Mouse (Mus musculus) liver, adult (tissue): ENCODE data around the gene Fam20a.
A peak's percentile ranks its signal among the peaks of the same experiment; 100 is the strongest.

ENCODE experiments used
- GATA4 ChIP-seq: IDR thresholded peaks from 2 replicates; pipeline ENCODE4 v1.6.1; 2014; ENCODE audit warnings: mild to moderate bottlenecking, low read length; ENCODE audit not compliant: insufficient replicate concordance

The Fam20a gene

DNA sequence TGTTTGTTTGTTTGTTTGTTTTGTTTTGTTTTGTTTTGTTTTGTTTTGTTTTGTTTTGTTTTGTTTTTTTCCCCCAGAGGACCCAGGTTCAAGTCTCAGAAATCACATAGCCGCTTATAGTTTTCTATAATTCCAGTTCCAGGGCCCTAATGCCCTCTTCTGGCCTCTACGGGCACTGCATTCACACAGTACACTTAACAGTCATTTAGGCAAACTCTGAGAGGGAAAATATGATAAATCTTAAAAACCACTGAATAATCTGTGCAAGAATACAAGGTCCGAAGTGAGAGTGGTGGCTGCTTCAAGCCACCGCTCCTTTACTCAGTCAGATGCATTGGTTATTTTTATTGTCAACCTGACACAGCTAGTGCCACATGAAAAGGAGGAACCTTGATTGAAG is 94.4 kb downstream of the Fam20a start:
- TF ChIP-seq GATA4 = no peak

DNA sequence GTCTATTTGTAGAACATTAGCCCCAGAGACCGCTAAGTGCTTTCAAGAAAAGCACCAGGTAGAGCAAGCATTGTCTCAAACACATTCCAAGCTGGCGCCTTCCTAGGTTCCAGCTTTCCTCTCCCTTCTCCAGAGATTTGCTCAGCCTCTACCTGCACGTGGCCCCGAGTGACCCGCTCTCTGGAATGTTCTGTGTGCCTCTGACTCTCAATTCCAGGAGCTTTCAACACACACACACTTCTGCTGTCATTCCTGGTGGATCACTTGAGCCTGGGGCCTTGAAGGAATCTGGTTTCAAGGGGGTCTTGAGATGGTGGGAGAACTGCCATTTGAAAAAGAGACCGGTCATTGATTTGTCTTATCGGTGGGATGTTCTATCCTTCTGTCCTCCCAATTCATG is 98.8 kb downstream of the Fam20a start:
- TF ChIP-seq GATA4 = no peak

DNA sequence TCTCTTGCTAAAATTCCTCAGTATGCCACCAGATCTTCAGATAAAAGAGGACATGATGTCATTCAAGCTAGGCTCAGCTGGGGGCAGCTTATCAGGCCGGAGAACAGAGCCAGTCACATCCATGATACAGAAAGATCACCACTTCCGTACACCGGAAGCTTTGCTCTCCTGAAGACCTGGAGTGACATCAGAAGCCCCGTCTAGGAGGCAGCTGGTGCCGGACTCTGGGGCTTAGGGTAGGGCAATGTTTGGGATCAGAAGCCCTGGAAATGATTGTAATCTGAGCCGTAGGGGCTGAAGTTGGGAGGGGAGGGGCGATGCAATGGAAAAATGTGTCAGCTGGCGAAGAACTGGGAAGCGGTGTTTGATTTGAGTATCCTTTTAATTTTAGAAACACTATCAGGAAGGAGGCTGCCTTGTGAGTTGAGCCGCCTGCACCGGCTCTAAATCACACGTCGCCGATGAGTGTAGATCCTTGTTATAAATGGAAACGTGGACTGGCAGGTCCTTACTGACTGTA is 99.5 kb downstream of the Fam20a start:
- TF ChIP-seq GATA4 = peak; percentile 75; the same call in 1 of the 2 replicates

DNA sequence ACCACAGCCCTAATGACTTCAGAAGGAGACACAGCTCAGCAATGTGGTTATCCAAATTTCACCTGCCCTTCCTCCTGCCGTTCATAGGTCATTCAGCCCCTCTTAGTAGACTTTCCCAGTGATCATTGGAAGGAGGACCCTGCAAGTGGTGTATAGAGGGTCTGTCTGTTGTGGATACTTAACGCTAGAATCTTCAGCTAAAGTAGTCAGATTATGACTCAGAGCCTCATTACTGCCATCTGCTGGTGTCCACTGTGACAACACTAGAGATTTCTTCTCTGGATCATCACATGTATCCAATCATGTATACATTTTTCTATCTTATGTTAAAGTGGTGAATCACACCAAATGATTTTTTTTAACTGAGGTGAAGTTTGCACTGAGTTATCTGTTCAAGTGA is 100.9 kb downstream of the Fam20a start:
- TF ChIP-seq GATA4 = no peak

DNA sequence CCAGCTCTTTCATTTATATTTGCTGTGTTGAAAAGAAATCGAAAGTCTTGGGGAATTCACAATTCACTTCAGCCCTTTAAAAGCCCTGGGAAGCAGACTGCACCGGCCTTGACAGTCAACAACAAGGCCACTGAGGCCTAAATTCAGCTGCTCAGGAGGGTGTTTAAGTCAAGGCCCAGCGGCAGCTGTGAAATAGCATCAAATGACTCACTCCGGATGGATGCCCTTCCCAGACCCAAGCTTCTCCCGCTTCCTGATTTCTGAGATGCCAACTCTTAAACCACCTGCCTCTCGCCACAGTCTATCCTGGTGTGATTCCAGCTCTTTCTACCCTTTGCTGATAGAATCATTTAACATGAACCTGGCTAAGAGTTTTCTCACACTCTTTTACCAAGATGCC is 101.7 kb downstream of the Fam20a start:
- no peak for TF ChIP-seq GATA4
